Mouse (Mus musculus): ENCODE data around the gene Garnl3. TPM values are rescaled to one million over a fixed set of nuclear protein-coding genes. Genes with fewer than 3 reads are reported as not detected.

The Garnl3 gene
- total and polyA plus RNA-seq, 3 experiments = 2.3 to 3.8 (median 3.6) TPM

- no peaks in the 10 kb centered on the region for H3K36me3 ChIP-seq (ENCODE audit: control insufficient read depth, insufficient read depth, low read length)
- DNase-seq = peak; percentile 97
- H3K79me2 ChIP-seq (replicated peaks; ENCODE audit: control insufficient read depth, insufficient read depth, low read length) = no peaks in the 10 kb centered on the region
- H3K27me3 ChIP-seq (ENCODE audit: control insufficient read depth, insufficient read depth, low read length) = no peaks in the 10 kb centered on the region
- H3K4me1 ChIP-seq (ENCODE audit: control insufficient read depth, insufficient read depth, low read length) = 0 out of 2 replicates have a peak, but pooled peaks cover 3% of the 10 kb centered on the region
- peak overlapping the region; percentile 81 for H3K9ac ChIP-seq (ENCODE audit: low read depth, low read length)
- 1% methylated on average over 55 of the region's 55 CpGs for WGBS
- H3K4me3 ChIP-seq = peak overlapping the region; percentile 89
- TF ChIP-seq POLR2A (IDR thresholded peaks at IDR 0.05; ENCODE audit: insufficient read depth, low read depth, low read length) (no peak; the same call in 1 of the 2 replicates), EP300 (IDR thresholded peaks at IDR 0.05; ENCODE audit: insufficient read depth, low read depth, low read length) (peak; percentile 11; the same call in 1 of the 2 replicates), CTCF (IDR thresholded peaks at IDR 0.05) (no peak)
- H3K27ac ChIP-seq = peak overlapping the region; percentile 73
- intact Hi-C loops (cut with DNase I) = loop anchor here (5.0 kb wide), 2 partner anchors 109 to 149 kb away; partner anchors contain the start of gene Slc2a8
Observed at GRCm38 (mm10) chr2:33130526-33131483, 649 bp downstream of the Garnl3 start.

GRCm38 (mm10) chr2:33130141-33130525, 1.3 kb downstream of the Garnl3 start:
- no peak for TF ChIP-seq EP300 (IDR thresholded peaks at IDR 0.05; ENCODE audit: insufficient read depth, low read depth, low read length)
- TF ChIP-seq CTCF (IDR thresholded peaks at IDR 0.05) = peak; percentile 38
- intact Hi-C loops (cut with DNase I) = loop anchor here (5.0 kb wide), 2 partner anchors 108 to 148 kb away; partner anchors contain the start of gene Slc2a8
- WGBS = 2% methylated on average over 33 of the region's 33 CpGs
- Histone ChIP-seq H3K4me1 (ENCODE audit: control insufficient read depth, insufficient read depth, low read length) (0 out of 2 replicates have a peak, but pooled peaks cover 3% of the 10 kb centered on the region), H3K27me3 (ENCODE audit: control insufficient read depth, insufficient read depth, low read length) (no peaks in the 10 kb centered on the region), H3K27ac (peak overlapping the region; percentile 63), H3K4me3 (peak overlapping the region; percentile 89), H3K79me2 (replicated peaks; ENCODE audit: control insufficient read depth, insufficient read depth, low read length) (no peaks in the 10 kb centered on the region), H3K9ac (ENCODE audit: low read depth, low read length) (peak overlapping the region; percentile 81), H3K36me3 (ENCODE audit: control insufficient read depth, insufficient read depth, low read length) (no peaks in the 10 kb centered on the region)
- DNase-seq = no peak

GRCm38 (mm10) chr2:33129696-33130095, 1.8 kb downstream of the Garnl3 start:
- intact Hi-C loops (cut with DNase I) = loop anchor here (5.0 kb wide), 2 partner anchors 107 to 147 kb away; partner anchors contain the start of gene Slc2a8
- Histone ChIP-seq H3K4me3 (peak overlapping the region; percentile 89), H3K27ac (peak overlapping the region; percentile 63; the same call in 1 of the 2 replicates), H3K4me1 (ENCODE audit: control insufficient read depth, insufficient read depth, low read length) (0 out of 2 replicates have a peak, but pooled peaks cover 3% of the 10 kb centered on the region), H3K27me3 (ENCODE audit: control insufficient read depth, insufficient read depth, low read length) (no peaks in the 10 kb centered on the region), H3K36me3 (ENCODE audit: control insufficient read depth, insufficient read depth, low read length) (no peaks in the 10 kb centered on the region), H3K9ac (ENCODE audit: low read depth, low read length) (peak overlapping the region; percentile 81), H3K79me2 (replicated peaks; ENCODE audit: control insufficient read depth, insufficient read depth, low read length) (no peaks in the 10 kb centered on the region)
- DNase-seq = no peak
- no peak for TF ChIP-seq EP300 (IDR thresholded peaks at IDR 0.05; ENCODE audit: insufficient read depth, low read depth, low read length)
- TF ChIP-seq POLR2A (IDR thresholded peaks at IDR 0.05; ENCODE audit: insufficient read depth, low read depth, low read length) = no peak
- no peak for TF ChIP-seq CTCF (IDR thresholded peaks at IDR 0.05)
- 8% methylated on average over 10 of the region's 10 CpGs for WGBS

- DNase-seq = peak in 1 of 2 experiments; percentile 17
- H3K27me3 ChIP-seq (ENCODE audit: control insufficient read depth, insufficient read depth, low read length) = no peaks in the 10 kb centered on the region
- no peak overlapping the region for H3K27ac ChIP-seq
- no peak for TF ChIP-seq EP300 (IDR thresholded peaks at IDR 0.05; ENCODE audit: insufficient read depth, low read depth, low read length)
- TF ChIP-seq CTCF (IDR thresholded peaks at IDR 0.05) = no peak
- TF ChIP-seq POLR2A (IDR thresholded peaks at IDR 0.05; ENCODE audit: insufficient read depth, low read depth, low read length) = no peak
- no peak overlapping the region for H3K9ac ChIP-seq (ENCODE audit: low read depth, low read length)
- no peaks in the 10 kb centered on the region for H3K36me3 ChIP-seq (ENCODE audit: control insufficient read depth, insufficient read depth, low read length)
- 87% methylated on average over 2 of the region's 2 CpGs for WGBS
- H3K4me3 ChIP-seq = no peak overlapping the region
- intact Hi-C loops (cut with DNase I) = no loop called here
- no peaks in the 10 kb centered on the region for H3K79me2 ChIP-seq (replicated peaks; ENCODE audit: control insufficient read depth, insufficient read depth, low read length)
- H3K4me1 ChIP-seq (ENCODE audit: control insufficient read depth, insufficient read depth, low read length) = 0 out of 2 replicates have a peak, but pooled peaks cover 3% of the 10 kb centered on the region
Observed at GRCm38 (mm10) chr2:33129005-33129404, 2.4 kb downstream of the Garnl3 start.

GRCm38 (mm10) chr2:33127271-33127670, 4.2 kb downstream of the Garnl3 start:
- Histone ChIP-seq H3K36me3 (ENCODE audit: control insufficient read depth, insufficient read depth, low read length) (no peaks in the 10 kb centered on the region), H3K4me1 (ENCODE audit: control insufficient read depth, insufficient read depth, low read length) (0 out of 2 replicates have a peak, but pooled peaks cover 3% of the 10 kb centered on the region), H3K27ac (no peak overlapping the region), H3K4me3 (no peak overlapping the region), H3K27me3 (ENCODE audit: control insufficient read depth, insufficient read depth, low read length) (no peaks in the 10 kb centered on the region), H3K79me2 (replicated peaks; ENCODE audit: control insufficient read depth, insufficient read depth, low read length) (no peaks in the 10 kb centered on the region), H3K9ac (ENCODE audit: low read depth, low read length) (no peak overlapping the region)
- intact Hi-C loops (cut with DNase I) = no loop called here
- DNase-seq = peak in 1 of 2 experiments; percentile 13
- WGBS = 33% methylated on average over 2 of the region's 2 CpGs
- TF ChIP-seq POLR2A (IDR thresholded peaks at IDR 0.05; ENCODE audit: insufficient read depth, low read depth, low read length) = no peak
- TF ChIP-seq EP300 (IDR thresholded peaks at IDR 0.05; ENCODE audit: insufficient read depth, low read depth, low read length) = no peak
